Mouse (Mus musculus): ENCODE results near the gene Hist1h3f.

DNA sequence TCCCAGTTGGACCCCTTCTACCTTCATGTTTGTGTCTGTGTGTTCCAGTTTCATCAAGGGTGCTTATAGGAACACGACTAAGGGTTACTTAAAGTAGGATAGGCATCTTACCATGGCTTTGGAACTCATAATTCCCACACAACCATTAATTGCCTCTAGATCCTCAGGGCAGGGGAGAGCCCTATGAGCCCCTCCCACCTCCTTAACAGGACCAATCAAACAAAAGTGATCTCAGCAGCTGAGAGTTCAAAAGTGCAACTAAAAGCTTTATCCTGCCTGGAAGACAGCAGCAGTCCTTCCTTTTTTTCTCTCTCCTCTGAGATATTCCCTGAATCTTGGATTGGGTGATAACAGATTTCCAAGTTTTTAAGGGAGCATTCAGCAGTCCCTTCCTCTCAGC lies 33.7 kb upstream of the Hist1h3f start:
- TF ChIP-seq POLR2A (IDR thresholded peaks at IDR 0.05; ENCODE audit: low read depth, low read length) (no peak), CTCF (conservative IDR thresholded peaks at IDR 0.05; ENCODE audit: insufficient read depth, insufficient read length, low read depth, low read length) (no peak)
